In genomic region chr8:55464855-55465169, GRCm38 (mm10) we compare ENCODE assay signal across 9 mouse cellular contexts.
"Had no signal": no experiment of that assay in that cellular context is flagged by ENCODE, and none has a peak within 500 bp of the region (broad histone marks: within the 10 kb centered on the region; RNA-seq: fewer than 3 reads in every experiment).

No protein-coding gene starts in this region.

- DNase-seq: liver, postnatal 0 days; lung, adult 2 months; lung, postnatal 14 days; lung, postnatal 36 days; right cerebral cortex, postnatal 14 days; spleen, adult 18-20 months; thymus, adult 2 months; thymus, postnatal 25 days; thymus, postnatal 4 days had no signal
